Mouse (Mus musculus) CH12.LX (cell line): ENCODE measurements around the gene Tmem53.

ENCODE experiments used
- CHD1 ChIP-seq: IDR thresholded peaks from 2 replicates; pipeline ENCODE4 v1.6.1; 2012; ENCODE audit warnings: low read depth, low read length, improper control_type of control experiment, inconsistent platforms
- CTCF ChIP-seq, 2 experiments: IDR thresholded peaks in 1 of 2; conservative IDR thresholded peaks in 1 of 2; 2 replicates each; pipeline ENCODE4 v1.5.1; 2011 to 2012; ENCODE audit warnings: low read depth in 2 of 2, low read length in 2 of 2, improper control_type of control experiment in 1 of 2, inconsistent platforms in 1 of 2, mild to moderate bottlenecking in 1 of 2, moderate library complexity in 1 of 2
- MAFK ChIP-seq: IDR thresholded peaks from 2 replicates; pipeline ENCODE4 v1.6.1; 2011; ENCODE audit warnings: low read length, improper control_type of control experiment; ENCODE audit not compliant: insufficient replicate concordance
- MAX ChIP-seq: IDR thresholded peaks from 2 replicates; pipeline ENCODE4 v1.6.1; 2011; ENCODE audit warnings: low read length, improper control_type of control experiment
- POLR2A ChIP-seq: IDR thresholded peaks from 2 replicates; pipeline ENCODE4 v1.6.1; 2011; ENCODE audit warnings: low read depth, mild to moderate bottlenecking, improper control_type of control experiment, low read length
- UBTF ChIP-seq: IDR thresholded peaks from 2 replicates; pipeline ENCODE4 v1.6.1; 2012; ENCODE audit warnings: low read depth, mild to moderate bottlenecking, inconsistent platforms, low read length, improper control_type of control experiment, moderate library complexity
- USF1 ChIP-seq: IDR thresholded peaks from 2 replicates; pipeline ENCODE4 v1.6.1; 2014; ENCODE audit warnings: low read depth, mild to moderate bottlenecking, inconsistent platforms, low read length, improper control_type of control experiment

- TF ChIP-seq CTCF (conservative IDR thresholded peaks at IDR 0.05 in 1 of 2, IDR thresholded peaks at IDR 0.05 in 1 of 2; ENCODE audit: low read depth in 2 of 2, low read length in 2 of 2) (no peak), MAFK (no peak), UBTF (no peak), MAX (no peak), CHD1 (no peak), USF1 (no peak), POLR2A (no peak)
These were observed 42.2 kb upstream of the Tmem53 start for GRCm38 (mm10) chr4:117209592-117209991.
